Mouse (Mus musculus) liver, adult 10 weeks (tissue): Measurements from ENCODE around the gene H2al1h. TPM values are rescaled to one million over a fixed set of nuclear protein-coding genes. Genes with fewer than 3 reads are reported as not detected.

ENCODE experiments used
- polyA plus RNA-seq: library from polyadenylated mRNA; stranded (reverse); fragments of 350-450 nt; fragmentation: Illumina TruSeq; extraction: RNeasy Lipid Tissue Mini Kit (QIAGEN cat#74804); gene quantifications from one replicate; pipeline ENCODE4 v1.2.3, GENCODE M21; 2014; ENCODE audit warnings: low read depth, low replicate concordance

The H2al1h gene
- not detected for polyA plus RNA-seq

DNA sequence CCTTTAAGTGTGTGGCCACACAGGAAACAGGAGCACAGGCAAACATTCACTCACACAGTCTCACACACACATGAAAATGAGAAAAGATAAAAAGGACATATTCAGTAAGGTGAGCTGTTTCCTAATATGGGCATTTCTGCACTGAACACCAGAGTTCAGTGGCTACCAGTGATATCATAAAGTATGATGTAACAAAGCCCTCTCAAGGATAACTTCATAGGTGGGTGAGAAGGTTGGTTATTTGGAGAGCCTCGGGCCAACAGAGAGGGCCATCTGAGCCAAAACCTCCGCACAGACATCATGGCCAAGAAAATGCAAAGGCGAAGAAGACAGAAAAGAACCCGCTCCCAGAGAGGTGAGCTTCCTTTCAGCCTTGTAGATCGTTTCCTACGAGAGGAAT lies at the start of gene H2al1h:
H2al1h (plus strand) TSS at position 301 of the 400 bp plus-strand sequence.

DNA sequence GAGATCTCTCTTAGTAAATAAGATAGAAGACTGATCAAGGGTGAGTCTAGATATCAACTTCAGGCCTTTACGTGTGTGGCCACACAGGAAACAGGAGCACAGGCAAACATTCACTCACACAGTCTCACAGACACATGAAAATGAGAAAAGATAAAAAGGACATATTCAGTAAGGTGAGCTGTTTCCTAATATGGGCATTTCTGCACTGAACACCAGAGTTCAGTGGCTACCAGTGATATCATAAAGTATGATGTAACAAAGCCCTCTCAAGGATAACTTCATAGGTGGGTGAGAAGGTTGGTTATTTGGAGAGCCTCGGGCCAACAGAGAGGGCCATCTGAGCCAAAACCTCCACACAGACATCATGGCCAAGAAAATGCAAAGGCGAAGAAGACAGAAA lies 22.3 kb upstream of the H2al1h start, which contains the start of gene H2al1a:
H2al1a (plus strand) TSS at position 301 of the 400 bp plus-strand sequence.

DNA sequence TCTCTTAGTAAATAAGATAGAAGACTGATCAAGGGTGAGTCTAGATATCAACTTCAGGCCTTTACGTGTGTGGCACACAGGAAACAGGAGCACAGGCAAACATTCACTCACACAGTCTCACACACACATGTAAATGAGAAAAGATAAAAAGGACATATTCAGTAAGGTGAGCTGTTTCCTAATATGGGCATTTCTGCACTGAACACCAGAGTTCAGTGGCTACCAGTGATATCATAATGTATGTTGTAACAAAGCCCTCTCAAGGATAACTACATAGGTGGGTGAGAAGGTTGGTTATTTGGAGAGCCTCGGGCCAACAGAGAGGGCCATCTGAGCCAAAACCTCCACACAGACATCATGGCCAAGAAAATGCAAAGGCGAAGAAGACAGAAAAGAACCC lies 19.2 kb upstream of the H2al1h start, which contains the start of gene H2al1b:
H2al1b (plus strand) TSS at position 301 of the 400 bp plus-strand sequence.

DNA sequence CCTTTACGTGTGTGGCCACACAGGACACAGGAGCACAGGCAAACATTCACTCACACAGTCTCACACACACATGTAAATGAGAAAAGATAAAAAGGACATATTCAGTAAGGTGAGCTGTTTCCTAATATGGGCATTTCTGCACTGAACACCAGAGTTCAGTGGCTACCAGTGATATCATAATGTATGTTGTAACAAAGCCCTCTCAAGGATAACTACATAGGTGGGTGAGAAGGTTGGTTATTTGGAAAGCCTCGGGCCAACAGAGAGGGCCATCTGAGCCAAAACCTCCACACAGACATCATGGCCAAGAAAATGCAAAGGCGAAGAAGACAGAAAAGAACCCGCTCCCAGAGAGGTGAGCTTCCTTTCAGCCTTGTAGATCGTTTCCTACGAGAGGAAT lies 15.9 kb upstream of the H2al1h start, which contains the start of gene H2al1c:
H2al1c (plus strand) TSS at position 301 of the 400 bp plus-strand sequence.

DNA sequence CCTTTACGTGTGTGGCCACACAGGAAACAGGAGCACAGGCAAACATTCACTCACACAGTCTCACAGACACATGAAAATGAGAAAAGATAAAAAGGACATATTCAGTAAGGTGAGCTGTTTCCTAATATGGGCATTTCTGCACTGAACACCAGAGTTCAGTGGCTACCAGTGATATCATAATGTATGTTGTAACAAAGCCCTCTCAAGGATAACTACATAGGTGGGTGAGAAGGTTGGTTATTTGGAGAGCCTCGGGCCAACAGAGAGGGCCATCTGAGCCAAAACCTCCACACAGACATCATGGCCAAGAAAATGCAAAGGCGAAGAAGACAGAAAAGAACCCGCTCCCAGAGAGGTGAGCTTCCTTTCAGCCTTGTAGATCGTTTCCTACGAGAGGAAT lies 12.8 kb upstream of the H2al1h start, which contains the start of gene H2al1d:
H2al1d (plus strand) TSS at position 301 of the 400 bp plus-strand sequence.

DNA sequence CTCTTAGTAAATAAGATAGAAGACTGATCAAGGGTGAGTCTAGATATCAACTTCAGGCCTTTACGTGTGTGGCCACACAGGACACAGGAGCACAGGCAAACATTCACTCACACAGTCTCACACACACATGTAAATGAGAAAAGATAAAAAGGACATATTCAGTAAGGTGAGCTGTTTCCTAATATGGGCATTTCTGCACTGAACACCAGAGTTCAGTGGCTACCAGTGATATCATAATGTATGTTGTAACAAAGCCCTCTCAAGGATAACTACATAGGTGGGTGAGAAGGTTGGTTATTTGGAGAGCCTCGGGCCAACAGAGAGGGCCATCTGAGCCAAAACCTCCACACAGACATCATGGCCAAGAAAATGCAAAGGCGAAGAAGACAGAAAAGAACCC lies 9.7 kb upstream of the H2al1h start, which contains the start of gene H2al1e:
H2al1e (plus strand) TSS at position 301 of the 400 bp plus-strand sequence.

DNA sequence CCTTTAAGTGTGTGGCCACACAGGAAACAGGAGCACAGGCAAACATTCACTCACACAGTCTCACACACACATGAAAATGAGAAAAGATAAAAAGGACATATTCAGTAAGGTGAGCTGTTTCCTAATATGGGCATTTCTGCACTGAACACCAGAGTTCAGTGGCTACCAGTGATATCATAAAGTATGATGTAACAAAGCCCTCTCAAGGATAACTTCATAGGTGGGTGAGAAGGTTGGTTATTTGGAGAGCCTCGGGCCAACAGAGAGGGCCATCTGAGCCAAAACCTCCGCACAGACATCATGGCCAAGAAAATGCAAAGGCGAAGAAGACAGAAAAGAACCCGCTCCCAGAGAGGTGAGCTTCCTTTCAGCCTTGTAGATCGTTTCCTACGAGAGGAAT lies 6.4 kb upstream of the H2al1h start, which contains the start of gene H2al1f:
H2al1f (plus strand) TSS at position 301 of the 400 bp plus-strand sequence.

DNA sequence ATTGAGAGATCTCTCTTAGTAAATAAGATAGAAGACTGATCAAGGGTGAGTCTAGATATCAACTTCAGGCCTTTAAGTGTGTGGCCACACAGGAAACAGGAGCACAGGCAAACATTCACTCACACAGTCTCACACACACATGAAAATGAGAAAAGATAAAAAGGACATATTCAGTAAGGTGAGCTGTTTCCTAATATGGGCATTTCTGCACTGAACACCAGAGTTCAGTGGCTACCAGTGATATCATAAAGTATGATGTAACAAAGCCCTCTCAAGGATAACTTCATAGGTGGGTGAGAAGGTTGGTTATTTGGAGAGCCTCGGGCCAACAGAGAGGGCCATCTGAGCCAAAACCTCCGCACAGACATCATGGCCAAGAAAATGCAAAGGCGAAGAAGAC lies 3.3 kb upstream of the H2al1h start, which contains the start of gene H2al1g:
H2al1g (plus strand) TSS at position 301 of the 400 bp plus-strand sequence.

DNA sequence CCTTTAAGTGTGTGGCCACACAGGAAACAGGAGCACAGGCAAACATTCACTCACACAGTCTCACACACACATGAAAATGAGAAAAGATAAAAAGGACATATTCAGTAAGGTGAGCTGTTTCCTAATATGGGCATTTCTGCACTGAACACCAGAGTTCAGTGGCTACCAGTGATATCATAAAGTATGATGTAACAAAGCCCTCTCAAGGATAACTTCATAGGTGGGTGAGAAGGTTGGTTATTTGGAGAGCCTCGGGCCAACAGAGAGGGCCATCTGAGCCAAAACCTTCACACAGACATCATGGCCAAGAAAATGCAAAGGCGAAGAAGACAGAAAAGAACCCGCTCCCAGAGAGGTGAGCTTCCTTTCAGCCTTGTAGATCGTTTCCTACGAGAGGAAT lies 3.1 kb downstream of the H2al1h start, which contains the start of gene H2al1i:
H2al1i (plus strand) TSS at position 301 of the 400 bp plus-strand sequence.

DNA sequence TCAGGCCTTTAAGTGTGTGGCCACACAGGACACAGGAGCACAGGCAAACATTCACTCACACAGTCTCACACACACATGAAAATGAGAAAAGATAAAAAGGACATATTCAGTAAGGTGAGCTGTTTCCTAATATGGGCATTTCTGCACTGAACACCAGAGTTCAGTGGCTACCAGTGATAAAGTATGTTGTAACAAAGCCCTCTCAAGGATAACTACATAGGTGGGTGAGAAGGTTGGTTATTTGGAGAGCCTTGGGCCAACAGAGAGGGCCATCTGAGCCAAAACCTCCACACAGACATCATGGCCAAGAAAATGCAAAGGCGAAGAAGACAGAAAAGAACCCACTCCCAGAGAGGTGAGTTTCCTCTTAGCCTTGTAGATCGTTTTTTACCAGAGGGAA lies 6.2 kb downstream of the H2al1h start, which contains the start of gene H2al1j:
H2al1j (plus strand) TSS at position 301 of the 400 bp plus-strand sequence.

Other genes with a start within 250 kb of the H2al1h start
- gene H2al1a, start 22.2 kb upstream of the H2al1h start, polyA plus RNA-seq, result not detected
- not detected for gene H2al1b, start 19.1 kb upstream of the H2al1h start, polyA plus RNA-seq
- not detected for gene H2al1c, start 15.8 kb upstream of the H2al1h start, polyA plus RNA-seq
- not detected for gene H2al1d, start 12.7 kb upstream of the H2al1h start, polyA plus RNA-seq
- not detected for gene H2al1e, start 9.6 kb upstream of the H2al1h start, polyA plus RNA-seq
- not detected for gene H2al1f, start 6.3 kb upstream of the H2al1h start, polyA plus RNA-seq
- not detected for gene H2al1g, start 3.2 kb upstream of the H2al1h start, polyA plus RNA-seq
- gene H2al1i, start 3.2 kb downstream of the H2al1h start, polyA plus RNA-seq, result not detected
- gene H2al1j, start 6.3 kb downstream of the H2al1h start, polyA plus RNA-seq, result not detected